Mouse (Mus musculus): ENCODE results near the gene Mrtfb.

The Mrtfb gene

GRCm38 (mm10) chr16:13428077-13428476 lies 171.8 kb downstream of the Mrtfb start:
- ATAC-seq (ENCODE audit: insufficient number of reproducible peaks, low FRiP score, low TSS enrichment), result no peak

GRCm38 (mm10) chr16:13428806-13429205 lies 172.5 kb downstream of the Mrtfb start:
- ATAC-seq (ENCODE audit: insufficient number of reproducible peaks, low FRiP score, low TSS enrichment), result no peak

GRCm38 (mm10) chr16:13429921-13430606 lies 173.8 kb downstream of the Mrtfb start:
- no peak for ATAC-seq (ENCODE audit: insufficient number of reproducible peaks, low FRiP score, low TSS enrichment)

GRCm38 (mm10) chr16:13430940-13431339 lies 174.7 kb downstream of the Mrtfb start:
- no peak for ATAC-seq (ENCODE audit: insufficient number of reproducible peaks, low FRiP score, low TSS enrichment)

- no peak for ATAC-seq (ENCODE audit: insufficient number of reproducible peaks, low FRiP score, low TSS enrichment)
Measured at GRCm38 (mm10) chr16:13435627-13436026, 179.3 kb downstream of the Mrtfb start.

- peak; percentile 85 for ATAC-seq (ENCODE audit: insufficient number of reproducible peaks, low FRiP score, low TSS enrichment)
Measured at GRCm38 (mm10) chr16:13437037-13437769, 180.9 kb downstream of the Mrtfb start.

- peak; percentile 37 for ATAC-seq (ENCODE audit: insufficient number of reproducible peaks, low FRiP score, low TSS enrichment)
Measured at GRCm38 (mm10) chr16:13437770-13438372, 181.6 kb downstream of the Mrtfb start.

- no peak for ATAC-seq (ENCODE audit: insufficient number of reproducible peaks, low FRiP score, low TSS enrichment)
Measured at GRCm38 (mm10) chr16:13440468-13440867, 184.2 kb downstream of the Mrtfb start.

- ATAC-seq (ENCODE audit: insufficient number of reproducible peaks, low FRiP score, low TSS enrichment), result no peak
Measured at GRCm38 (mm10) chr16:13443764-13444163, 187.5 kb downstream of the Mrtfb start.

GRCm38 (mm10) chr16:13445461-13445860 lies 189.2 kb downstream of the Mrtfb start:
- ATAC-seq (ENCODE audit: insufficient number of reproducible peaks, low FRiP score, low TSS enrichment), result no peak

- no peak for ATAC-seq (ENCODE audit: insufficient number of reproducible peaks, low FRiP score, low TSS enrichment)
Measured at GRCm38 (mm10) chr16:13446488-13446887, 190.2 kb downstream of the Mrtfb start.

GRCm38 (mm10) chr16:13446971-13447283 lies 190.6 kb downstream of the Mrtfb start:
- no peak for ATAC-seq (ENCODE audit: insufficient number of reproducible peaks, low FRiP score, low TSS enrichment)

- ATAC-seq (ENCODE audit: insufficient number of reproducible peaks, low FRiP score, low TSS enrichment), result no peak; the same call in 1 of the 2 replicates
Measured at GRCm38 (mm10) chr16:13447284-13448050, 191.2 kb downstream of the Mrtfb start.

- no peak for ATAC-seq (ENCODE audit: insufficient number of reproducible peaks, low FRiP score, low TSS enrichment)
Measured at GRCm38 (mm10) chr16:13448051-13448705, 191.9 kb downstream of the Mrtfb start.

GRCm38 (mm10) chr16:13448706-13449090 lies 192.4 kb downstream of the Mrtfb start:
- ATAC-seq (ENCODE audit: insufficient number of reproducible peaks, low FRiP score, low TSS enrichment), result no peak

GRCm38 (mm10) chr16:13449491-13449890 lies 193.2 kb downstream of the Mrtfb start:
- ATAC-seq (ENCODE audit: insufficient number of reproducible peaks, low FRiP score, low TSS enrichment), result no peak

GRCm38 (mm10) chr16:13450831-13451230 lies 194.6 kb downstream of the Mrtfb start:
- no peak for ATAC-seq (ENCODE audit: insufficient number of reproducible peaks, low FRiP score, low TSS enrichment)

- no peak for ATAC-seq (ENCODE audit: insufficient number of reproducible peaks, low FRiP score, low TSS enrichment)
Measured at GRCm38 (mm10) chr16:13451991-13452390, 195.7 kb downstream of the Mrtfb start.

GRCm38 (mm10) chr16:13452661-13453060 lies 196.4 kb downstream of the Mrtfb start:
- ATAC-seq (ENCODE audit: insufficient number of reproducible peaks, low FRiP score, low TSS enrichment), result no peak

GRCm38 (mm10) chr16:13454026-13454600 lies 197.8 kb downstream of the Mrtfb start:
- ATAC-seq (ENCODE audit: insufficient number of reproducible peaks, low FRiP score, low TSS enrichment), result no peak
